Mouse (Mus musculus) embryonic fibroblast, embryonic 13.5 days (primary cell): ENCODE results near the gene Six1. TPM values are rescaled to one million over a fixed set of nuclear protein-coding genes. Genes with fewer than 3 reads are reported as not detected.
"Not testable (repeated sequence)": the region's sequence is repeated elsewhere in the genome, so short reads cannot be mapped to it uniquely, and the experiment has no call there.

Source experiments
- H3K27ac ChIP-seq: 2 replicates; pipeline ENCODE4 v1.5.1; 2012; ENCODE audit warnings: low read length, control low read depth, inconsistent platforms; ENCODE audit not compliant: insufficient read depth
- H3K4me1 ChIP-seq: 2 replicates; pipeline ENCODE4 v1.6.1; 2011; ENCODE audit warnings: low read length; ENCODE audit not compliant: control insufficient read depth, insufficient read depth
- H3K4me3 ChIP-seq: 2 replicates; pipeline ENCODE4 v1.5.1; 2011; ENCODE audit warnings: mild to moderate bottlenecking, control low read depth, low read length; ENCODE audit not compliant: insufficient read depth
- CTCF ChIP-seq: IDR thresholded peaks from 2 replicates; pipeline ENCODE4 v1.5.1; 2011; ENCODE audit warnings: mild to moderate bottlenecking, control low read depth, low read length, moderate library complexity, borderline replicate concordance; ENCODE audit not compliant: insufficient read depth
- POLR2A ChIP-seq: IDR thresholded peaks from 2 replicates; pipeline ENCODE4 v1.6.1; 2011; ENCODE audit warnings: low read depth, mild to moderate bottlenecking, control low read depth, low read length, moderate library complexity
- polyA plus RNA-seq: library from polyadenylated mRNA; stranded (reverse); fragments of >200 nt; gene quantifications from 2 replicates; pipeline ENCODE4 v1.2.4, GENCODE M21; 2011; ENCODE audit warnings: low read depth; ENCODE audit not compliant: missing spikeins, insufficient read length

The Six1 gene
- polyA plus RNA-seq, 1 experiment, result 31.3 TPM

- Histone ChIP-seq H3K27ac (no peak overlapping the region), H3K4me1 (peaks cover 2% of the 10 kb centered on the region; the same call in 1 of the 2 replicates), H3K4me3 (no peak overlapping the region)
- TF ChIP-seq CTCF (no peak), POLR2A (no peak)
Measured at GRCm38 (mm10) chr12:73083773-73084172, 30.1 kb upstream of the Six1 start.

GRCm38 (mm10) chr12:73081828-73082227 lies 28.1 kb upstream of the Six1 start:
- not testable (repeated sequence) for H3K4me1 ChIP-seq, H3K4me3 ChIP-seq, H3K27ac ChIP-seq

GRCm38 (mm10) chr12:73060805-73061410 lies 7.2 kb upstream of the Six1 start:
- Histone ChIP-seq H3K4me3 (no peak overlapping the region), H3K27ac (no peak overlapping the region), H3K4me1 (no peaks in the 10 kb centered on the region)
- no peak for TF ChIP-seq POLR2A

GRCm38 (mm10) chr12:73057492-73057891 lies 3.8 kb upstream of the Six1 start:
- Histone ChIP-seq H3K4me3 (no peak overlapping the region), H3K4me1 (no peaks in the 10 kb centered on the region; the same call in 1 of the 2 replicates), H3K27ac (no peak overlapping the region)
- TF ChIP-seq POLR2A, result no peak
- TF ChIP-seq CTCF, result no peak

GRCm38 (mm10) chr12:73055451-73055850 lies 1.8 kb upstream of the Six1 start:
- Histone ChIP-seq H3K27ac (no peak overlapping the region), H3K4me3 (no peak overlapping the region)
- TF ChIP-seq CTCF (no peak), POLR2A (no peak)

GRCm38 (mm10) chr12:73054576-73055185 lies 994 bp upstream of the Six1 start:
- H3K27ac ChIP-seq, result no peak overlapping the region
- H3K4me1 ChIP-seq, result no peaks in the 10 kb centered on the region; the same call in 1 of the 2 replicates
- H3K4me3 ChIP-seq, result no peak overlapping the region
- no peak for TF ChIP-seq POLR2A
- no peak for TF ChIP-seq CTCF

More at GRCm38 (mm10) chr12:73055451-73055850, 1.8 kb upstream of the Six1 start:
- no peaks in the 10 kb centered on the region; the same call in 1 of the 2 replicates for H3K4me1 ChIP-seq

GRCm38 (mm10) chr12:73052651-73053591 lies 766 bp downstream of the Six1 start:
- Histone ChIP-seq H3K4me3 (peak overlapping the region; percentile 34), H3K27ac (peak overlapping the region; percentile 7), H3K4me1 (no peaks in the 10 kb centered on the region; the same call in 1 of the 2 replicates)
- no peak for TF ChIP-seq CTCF
- TF ChIP-seq POLR2A, result peak; percentile 19; the same call in 1 of the 2 replicates

GRCm38 (mm10) chr12:73052036-73052650 lies 1.5 kb downstream of the Six1 start:
- Histone ChIP-seq H3K27ac (peak overlapping the region; percentile 7), H3K4me3 (peak overlapping the region; percentile 0; the same call in 1 of the 2 replicates), H3K4me1 (no peaks in the 10 kb centered on the region; the same call in 1 of the 2 replicates)
- TF ChIP-seq CTCF, result no peak
- TF ChIP-seq POLR2A, result no peak

GRCm38 (mm10) chr12:73050811-73051580 lies 2.7 kb downstream of the Six1 start:
- H3K4me1 ChIP-seq, result no peaks in the 10 kb centered on the region; the same call in 1 of the 2 replicates
- no peak overlapping the region for H3K4me3 ChIP-seq
- TF ChIP-seq POLR2A (no peak; the same call in 1 of the 2 replicates), CTCF (no peak)
- H3K27ac ChIP-seq, result no peak overlapping the region
